Mouse (Mus musculus): ENCODE measurements around the gene Grm6. TPM values are rescaled to one million over a fixed set of nuclear protein-coding genes. Genes with fewer than 3 reads are reported as not detected.

The Grm6 gene
- polyA plus RNA-seq, 1 experiment from 2014 or later = 0.06 TPM

DNA sequence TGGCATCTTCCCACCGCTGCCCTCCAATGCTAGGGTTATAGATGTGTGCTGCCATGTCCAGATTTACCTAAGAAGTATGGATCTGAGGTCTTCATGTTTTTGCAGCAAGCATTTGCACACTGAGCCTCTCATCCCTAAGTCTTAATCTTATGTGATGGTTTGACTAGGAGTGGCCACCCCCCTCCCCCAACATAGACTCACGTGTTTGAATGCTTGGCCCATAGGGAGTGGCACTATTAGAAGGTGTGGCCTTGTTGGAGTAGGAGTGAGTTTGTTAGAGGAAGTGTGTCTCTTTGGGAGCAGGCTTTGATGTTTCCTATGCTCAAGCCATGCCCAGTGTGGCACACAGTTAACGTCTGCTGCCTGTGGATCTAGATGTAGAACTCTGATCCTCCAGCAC lies 28.2 kb downstream of the Grm6 start:
- Histone ChIP-seq H3K36me3 (peaks cover 12% of the 10 kb centered on the region), H3K27me3 (replicated peaks) (no peaks in the 10 kb centered on the region), H3K4me2 (no peak overlapping the region), H3K4me1 (no peaks in the 10 kb centered on the region), H3K9me3 (replicated peaks) (peaks cover 5% of the 10 kb centered on the region), H3K4me3 (no peak overlapping the region), H3K27ac (no peak overlapping the region), H3K9ac (no peak overlapping the region)
- WGBS (ENCODE audit: insufficient replicate concordance) = 61% methylated on average over 3 of the region's 3 CpGs
- no peak for ATAC-seq

DNA sequence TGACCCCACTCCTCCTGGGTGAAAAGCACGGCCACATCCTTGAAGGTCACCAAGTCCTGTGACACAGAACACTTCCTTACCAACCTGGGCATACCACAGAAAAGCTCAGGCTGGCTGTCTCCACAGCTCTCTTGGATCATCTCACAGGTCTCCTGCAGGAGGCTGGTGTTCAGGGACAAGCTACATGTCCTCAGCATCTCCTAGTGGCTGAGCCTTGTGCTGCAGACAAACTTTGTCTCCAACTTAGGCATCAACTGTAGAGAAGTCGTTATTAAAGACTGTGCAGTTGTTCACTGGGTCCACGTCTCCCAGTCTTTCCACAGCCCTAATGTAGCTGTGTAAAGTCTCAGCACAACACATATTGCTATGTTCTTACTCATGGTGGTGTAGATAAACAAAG lies 33.3 kb downstream of the Grm6 start:
- Histone ChIP-seq H3K36me3 (no peaks in the 10 kb centered on the region), H3K27ac (no peak overlapping the region), H3K9ac (no peak overlapping the region), H3K4me1 (no peaks in the 10 kb centered on the region), H3K27me3 (replicated peaks) (no peaks in the 10 kb centered on the region), H3K4me2 (no peak overlapping the region), H3K9me3 (replicated peaks) (no peaks in the 10 kb centered on the region), H3K4me3 (no peak overlapping the region)
- whole genome bisulfite sequencing (ENCODE audit: insufficient replicate concordance) = 51% methylated on average over 3 of the region's 3 CpGs
- no peak for ATAC-seq

DNA sequence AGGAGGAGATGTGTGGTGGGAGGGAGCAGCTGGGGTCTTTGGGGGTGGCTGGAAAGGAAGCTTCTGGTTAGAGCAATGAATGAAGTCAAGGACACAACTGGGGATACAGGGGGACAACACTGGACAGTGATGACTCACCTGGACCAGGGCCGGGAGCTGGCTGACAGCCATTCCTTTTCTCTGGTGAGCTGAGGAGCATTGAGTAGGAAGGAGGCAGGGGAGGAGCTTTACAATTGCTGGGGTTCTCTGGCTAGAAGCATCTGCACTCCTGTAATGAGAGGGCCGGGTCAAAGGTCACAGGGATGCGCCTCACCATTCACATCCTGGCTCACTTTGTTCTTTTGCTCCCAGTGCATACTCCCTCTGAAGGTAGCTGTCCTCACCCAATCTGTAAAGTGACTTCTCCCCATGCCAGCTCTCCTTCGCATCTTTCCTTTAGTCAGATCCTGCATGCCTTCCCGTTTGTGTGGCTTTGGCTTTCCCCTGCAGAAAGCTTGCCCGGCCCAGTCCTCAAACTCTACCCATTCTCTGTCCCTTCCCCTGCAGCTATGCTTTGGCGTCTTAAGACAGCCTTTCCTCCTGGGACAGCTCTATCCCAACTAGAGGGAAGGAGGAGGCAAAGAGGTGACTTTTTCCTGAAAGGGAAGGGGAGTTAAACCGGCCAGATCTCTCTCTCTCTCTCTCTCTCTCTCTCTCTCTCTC lies 35.9 kb downstream of the Grm6 start:
- H3K27ac ChIP-seq = no peak overlapping the region
- 45% methylated on average over 8 of the region's 8 CpGs for WGBS (ENCODE audit: insufficient replicate concordance)
- H3K9ac ChIP-seq = 0 out of 2 replicates have a peak overlapping the region, but pooled peaks have one; percentile 7
- H3K4me3 ChIP-seq = peak overlapping the region; percentile 41; the same call in 1 of the 2 replicates
- no peaks in the 10 kb centered on the region for H3K27me3 ChIP-seq (replicated peaks)
- no peaks in the 10 kb centered on the region for H3K36me3 ChIP-seq
- no peaks in the 10 kb centered on the region for H3K4me1 ChIP-seq
- ATAC-seq = no peak
- H3K4me2 ChIP-seq = peak overlapping the region; percentile 54
- H3K9me3 ChIP-seq (replicated peaks) = no peaks in the 10 kb centered on the region

DNA sequence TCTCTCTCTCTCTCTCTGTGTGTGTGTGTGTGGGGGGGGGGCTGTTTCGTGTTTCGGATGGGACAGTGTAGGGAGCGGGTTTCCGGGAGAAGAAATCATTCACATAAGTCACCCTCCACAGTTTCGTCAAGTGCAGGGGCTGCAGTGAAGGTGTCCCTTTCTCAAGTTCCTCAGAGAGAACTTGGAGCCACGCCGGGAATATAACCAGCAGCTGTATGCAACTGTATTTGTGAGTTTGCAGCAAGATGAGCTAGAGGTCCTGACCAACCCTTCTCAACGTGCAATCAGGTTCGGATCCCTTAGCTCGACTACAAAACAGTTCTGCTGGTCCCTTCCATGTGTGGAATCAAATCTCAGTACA lies 36.4 kb downstream of the Grm6 start:
- Histone ChIP-seq H3K36me3 (no peaks in the 10 kb centered on the region), H3K4me3 (peak overlapping the region; percentile 41), H3K4me1 (no peaks in the 10 kb centered on the region), H3K9ac (0 out of 2 replicates have a peak overlapping the region, but pooled peaks have one; percentile 7), H3K27ac (no peak overlapping the region), H3K9me3 (replicated peaks) (no peaks in the 10 kb centered on the region), H3K4me2 (peak overlapping the region; percentile 54), H3K27me3 (replicated peaks) (no peaks in the 10 kb centered on the region)
- WGBS (ENCODE audit: insufficient replicate concordance) = 21% methylated on average over 10 of the region's 10 CpGs
- ATAC-seq = no peak

DNA sequence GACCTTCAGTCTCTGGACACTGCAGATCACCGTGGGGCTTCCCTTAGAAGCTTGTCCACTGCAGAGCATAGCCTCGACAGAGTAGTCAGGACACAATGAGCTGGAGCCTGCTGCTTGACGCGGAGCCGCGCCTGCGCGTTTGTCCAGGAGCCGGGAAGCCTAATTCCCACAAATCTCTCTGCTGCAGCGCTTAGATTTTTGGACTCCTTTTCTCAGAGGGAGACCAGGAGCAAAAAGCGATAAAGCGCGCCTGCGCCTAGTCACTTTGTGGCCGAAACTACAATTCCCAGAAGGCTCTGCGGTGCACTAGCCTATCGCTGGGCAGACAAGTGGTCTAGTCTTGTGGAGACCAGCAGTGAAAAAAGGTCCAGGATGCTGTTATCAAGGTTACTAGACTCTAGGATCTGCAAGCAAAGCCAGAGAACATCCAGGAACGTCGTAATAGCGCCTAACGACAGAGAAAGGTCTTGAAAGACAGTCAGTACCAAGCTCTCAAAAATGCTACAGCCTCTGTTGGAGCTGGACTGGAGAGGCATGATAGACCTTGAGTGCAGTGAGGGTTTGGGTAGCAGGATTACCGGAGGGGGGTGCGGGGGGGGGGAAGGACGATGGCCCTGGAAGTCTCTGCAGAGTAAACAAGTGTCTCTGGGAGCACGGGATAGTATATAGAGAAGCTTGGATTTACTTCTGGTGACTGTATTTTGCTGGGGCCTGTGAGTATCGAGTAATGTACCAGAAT lies 37.1 kb downstream of the Grm6 start, which contains the start of gene Zfp454:
TSS of gene Zfp454 (minus strand) at position 262 of the 739 bp plus-strand sequence.
- H3K4me3 ChIP-seq = peak within 1 kb of the TSS; percentile 41
- ATAC-seq = peak; percentile 55; the same call in 1 of the 2 replicates
- peak within 1 kb of the TSS; percentile 54 for H3K4me2 ChIP-seq
- H3K4me1 ChIP-seq = no peaks in the 10 kb centered on the region
- WGBS (ENCODE audit: insufficient replicate concordance) = 7% methylated on average over 26 of the region's 26 CpGs
- H3K9ac ChIP-seq = 0 out of 2 replicates have a peak within 1 kb of the TSS, but pooled peaks have one; percentile 7
- no peaks in the 10 kb centered on the region for H3K27me3 ChIP-seq (replicated peaks)
- H3K27ac ChIP-seq = no peak within 1 kb of the TSS
- no peaks in the 10 kb centered on the region for H3K36me3 ChIP-seq
- H3K9me3 ChIP-seq (replicated peaks) = no peaks in the 10 kb centered on the region

DNA sequence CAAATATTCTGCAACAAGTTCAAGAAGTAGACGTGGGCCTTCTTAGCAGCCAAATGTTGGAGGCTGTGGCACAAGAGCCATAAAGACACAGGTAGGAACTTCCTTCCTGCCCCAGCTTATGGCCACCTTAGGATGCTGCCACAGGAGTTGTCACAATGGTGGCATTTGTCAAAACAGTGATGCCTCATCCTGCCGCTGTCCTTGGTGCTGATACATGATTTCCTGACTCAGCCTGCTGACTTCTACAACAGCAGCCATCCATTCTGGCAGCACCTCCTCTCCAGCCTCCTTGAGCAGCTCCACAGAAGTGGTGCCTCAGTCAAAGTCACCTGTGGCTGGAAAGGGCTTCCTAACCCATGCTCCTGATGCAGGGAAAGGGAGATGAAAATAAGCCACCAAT lies 42.0 kb downstream of the Grm6 start:
- Histone ChIP-seq H3K9ac (no peak overlapping the region), H3K27ac (no peak overlapping the region), H3K36me3 (no peaks in the 10 kb centered on the region), H3K4me2 (no peak overlapping the region), H3K4me3 (no peak overlapping the region), H3K27me3 (replicated peaks) (no peaks in the 10 kb centered on the region), H3K9me3 (replicated peaks) (0 out of 2 replicates have a peak, but pooled peaks cover 6% of the 10 kb centered on the region), H3K4me1 (no peaks in the 10 kb centered on the region)
- ATAC-seq = no peak
- 43% methylated on average over 2 of the region's 2 CpGs for WGBS (ENCODE audit: insufficient replicate concordance)

DNA sequence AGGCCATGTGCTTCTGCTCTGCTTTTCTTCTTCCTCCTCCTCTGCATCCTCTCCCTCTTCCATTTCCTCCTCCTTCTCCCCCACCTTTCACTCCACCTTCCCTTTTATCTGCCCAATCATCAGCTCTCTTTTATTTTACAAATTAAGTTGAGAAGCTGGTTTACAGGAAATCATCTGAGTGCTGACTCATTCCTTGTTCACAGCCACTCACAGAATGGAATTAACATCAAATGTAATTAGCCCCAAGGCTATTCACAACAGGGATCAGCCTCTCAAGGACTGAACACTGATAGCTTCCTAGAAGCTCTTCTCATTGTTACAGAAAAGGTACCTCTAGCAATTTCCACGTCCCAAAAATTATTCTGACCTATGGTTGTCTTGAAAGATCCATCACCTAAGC lies 46.9 kb downstream of the Grm6 start:
- Histone ChIP-seq H3K4me1 (no peaks in the 10 kb centered on the region), H3K27me3 (replicated peaks) (no peaks in the 10 kb centered on the region), H3K9ac (no peak overlapping the region), H3K27ac (no peak overlapping the region), H3K36me3 (peaks cover 27% of the 10 kb centered on the region), H3K4me2 (no peak overlapping the region), H3K9me3 (replicated peaks) (peaks cover 47% of the 10 kb centered on the region), H3K4me3 (no peak overlapping the region)
- WGBS (ENCODE audit: insufficient replicate concordance) = 35% methylated on average over 1 of the region's 1 CpGs
- no peak for ATAC-seq

DNA sequence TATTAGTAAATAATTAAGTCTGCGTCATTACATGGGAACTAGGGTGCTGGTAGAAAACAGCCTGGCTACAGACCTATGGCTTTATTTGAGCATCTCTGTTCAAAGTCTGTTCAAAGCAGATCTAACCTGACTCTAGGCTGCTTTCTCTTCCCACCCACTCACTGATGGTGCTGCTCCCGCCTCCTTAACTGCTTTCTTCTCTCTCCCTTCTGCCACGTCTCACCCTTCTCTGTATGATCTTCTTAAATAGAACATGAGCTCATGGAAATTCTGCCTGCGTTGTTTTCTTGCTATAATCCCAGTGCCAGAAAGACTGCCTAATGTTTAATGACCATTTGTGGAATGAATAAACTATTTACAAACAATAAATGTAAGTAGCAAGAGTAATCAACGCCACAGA lies 57.7 kb downstream of the Grm6 start:
- Histone ChIP-seq H3K27ac (no peak overlapping the region), H3K4me1 (no peaks in the 10 kb centered on the region), H3K9ac (no peak overlapping the region), H3K36me3 (peaks cover 82% of the 10 kb centered on the region), H3K4me2 (no peak overlapping the region), H3K4me3 (no peak overlapping the region), H3K27me3 (replicated peaks) (no peaks in the 10 kb centered on the region), H3K9me3 (replicated peaks) (peaks cover 11% of the 10 kb centered on the region)
- ATAC-seq = no peak
- 75% methylated on average over 5 of the region's 5 CpGs for WGBS (ENCODE audit: insufficient replicate concordance)

DNA sequence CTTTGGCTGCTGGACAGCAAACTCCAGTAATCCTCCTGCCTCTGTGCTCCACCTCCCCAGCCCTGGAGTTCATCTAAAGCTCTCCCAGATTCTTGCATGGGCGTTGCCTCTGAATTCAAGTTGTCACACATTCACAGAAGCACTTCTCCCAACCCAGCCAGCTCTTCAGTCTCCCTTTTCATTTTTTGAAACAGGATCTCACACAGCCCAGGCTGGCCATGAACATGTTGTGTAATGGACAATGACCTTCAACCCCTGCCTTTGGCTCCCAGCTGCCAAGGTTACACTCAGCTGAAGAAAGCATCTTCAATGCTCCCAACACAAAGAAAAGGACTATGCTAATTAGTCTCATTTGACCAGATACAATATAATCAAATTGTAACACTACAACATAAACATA lies 62.8 kb downstream of the Grm6 start:
- 80% methylated on average over 1 of the region's 1 CpGs for WGBS (ENCODE audit: insufficient replicate concordance)
- Histone ChIP-seq H3K27ac (no peak overlapping the region), H3K9me3 (replicated peaks) (no peaks in the 10 kb centered on the region), H3K9ac (no peak overlapping the region), H3K36me3 (peaks cover 34% of the 10 kb centered on the region), H3K4me3 (no peak overlapping the region), H3K27me3 (replicated peaks) (no peaks in the 10 kb centered on the region), H3K4me1 (0 out of 2 replicates have a peak, but pooled peaks cover 7% of the 10 kb centered on the region), H3K4me2 (no peak overlapping the region)
- ATAC-seq = no peak

DNA sequence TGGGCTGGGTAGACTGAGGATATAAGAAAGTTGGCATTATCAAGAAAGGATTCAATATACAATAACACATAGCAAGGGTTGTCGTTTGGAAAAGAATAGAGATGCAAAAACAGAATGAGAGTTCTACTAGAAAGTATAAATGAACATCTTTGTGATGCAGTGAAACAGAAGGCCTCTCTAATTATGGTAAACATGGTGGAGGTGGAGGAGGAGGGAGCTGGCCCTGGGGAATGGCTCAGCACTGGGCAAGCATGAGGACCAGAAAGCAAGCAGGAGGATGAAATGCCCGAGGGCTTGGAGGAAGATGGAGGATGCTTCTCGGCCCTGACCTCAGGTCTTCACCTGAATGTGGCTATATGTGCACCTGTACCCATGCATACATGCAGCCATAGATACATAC lies 64.0 kb downstream of the Grm6 start:
- ATAC-seq = no peak
- Histone ChIP-seq H3K4me2 (no peak overlapping the region), H3K4me3 (no peak overlapping the region), H3K27me3 (replicated peaks) (no peaks in the 10 kb centered on the region), H3K27ac (no peak overlapping the region), H3K9me3 (replicated peaks) (no peaks in the 10 kb centered on the region), H3K9ac (no peak overlapping the region), H3K36me3 (peaks cover 26% of the 10 kb centered on the region), H3K4me1 (0 out of 2 replicates have a peak, but pooled peaks cover 7% of the 10 kb centered on the region)
- 78% methylated on average over 3 of the region's 3 CpGs for WGBS (ENCODE audit: insufficient replicate concordance)
